Mouse (Mus musculus) neural tube, embryonic 13.5 days (tissue): ENCODE results near the gene Zfpl1. TPM values are rescaled to one million over a fixed set of nuclear protein-coding genes. Genes with fewer than 3 reads are reported as not detected.
A peak's percentile ranks its signal among the peaks of the same experiment; 100 is the strongest.

ENCODE experiments used
- ATAC-seq: fragments of 200-750 bp; cut with Nextera tagmentation; 2 replicates; pipeline ENCODE4 v1.8.0; 2017; ENCODE audit warnings: low read depth, mild to moderate bottlenecking, moderate TSS enrichment, moderate library complexity
- H3K27ac ChIP-seq: fragments of 300-500 bp; sonication (generic); replicated peaks from 2 replicates; pipeline ENCODE4 v1.5.1; 2015; ENCODE audit warnings: moderate library complexity, mild to moderate bottlenecking, inconsistent platforms
- H3K27me3 ChIP-seq: fragments of 300-500 bp; sonication (generic); 2 replicates; pipeline ENCODE4 v1.6.1; 2015; ENCODE audit warnings: mild to moderate bottlenecking, inconsistent platforms
- H3K36me3 ChIP-seq: fragments of 300-500 bp; sonication (generic); 2 replicates; pipeline ENCODE4 v1.6.1; 2015; ENCODE audit warnings: mild to moderate bottlenecking, inconsistent platforms
- H3K4me1 ChIP-seq: fragments of 300-500 bp; sonication (generic); replicated peaks from 2 replicates; pipeline ENCODE4 v1.6.1; 2015; ENCODE audit warnings: inconsistent platforms
- H3K4me2 ChIP-seq: fragments of 300-500 bp; sonication (generic); 2 replicates; pipeline ENCODE4 v1.6.1; 2015; ENCODE audit warnings: inconsistent platforms, mild to moderate bottlenecking, moderate library complexity
- H3K4me3 ChIP-seq: fragments of 300-500 bp; sonication (generic); 2 replicates; pipeline ENCODE4 v1.5.1; 2015; ENCODE audit warnings: mild to moderate bottlenecking, inconsistent platforms
- H3K9ac ChIP-seq: fragments of 300-500 bp; sonication (generic); 2 replicates; pipeline ENCODE4 v1.6.1; 2015; ENCODE audit warnings: moderate library complexity, mild to moderate bottlenecking, inconsistent platforms
- H3K9me3 ChIP-seq: fragments of 300-500 bp; sonication (generic); 2 replicates; pipeline ENCODE4 v1.6.1; 2016; ENCODE audit warnings: inconsistent platforms
- WGBS: fragments of 180-500 bp; shearing (Covaris S2); methylation state at CpG from one replicate; pipeline ENCODE4 v1.1.7; 2015; 5-methylcytosine and 5-hydroxymethylcytosine counted together
- polyA plus RNA-seq: library from polyadenylated mRNA; unstranded; fragments of >200 nt; fragmentation: Nextera tagmentation; extraction: Ambion mirVana; gene quantifications from 2 replicates; pipeline ENCODE4 v1.2.1, GENCODE M21; 2015

Zfpl1 gene
- polyA plus RNA-seq, 1 experiment from 2014 or later: 85.7 TPM

DNA sequence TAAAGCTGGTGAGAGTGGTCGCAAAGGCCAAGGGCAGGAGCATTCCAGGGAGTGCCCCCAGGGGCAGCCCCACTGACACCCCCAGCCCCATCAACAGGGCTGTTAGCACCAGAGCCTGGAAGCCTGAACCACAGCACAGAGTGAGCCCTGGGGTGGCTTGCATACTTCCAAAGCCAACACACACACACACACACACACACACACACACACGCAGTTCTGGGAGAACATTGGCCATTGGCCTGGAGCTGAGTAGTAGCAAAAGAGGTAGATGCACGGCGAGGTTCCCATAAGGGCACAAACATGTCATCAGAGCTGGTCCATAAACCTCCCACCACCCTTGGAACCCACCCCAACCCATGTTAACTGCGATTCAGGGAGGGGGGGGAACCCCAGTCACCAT is 18.2 kb downstream of the Zfpl1 start:
- Histone ChIP-seq H3K27me3 (no peaks in the 10 kb centered on the region), H3K4me2 (peak overlapping the region; percentile 95), H3K4me3 (peak overlapping the region; percentile 59), H3K9ac (peak overlapping the region; percentile 86), H3K27ac (peak overlapping the region; percentile 95), H3K36me3 (peaks cover 34% of the 10 kb centered on the region), H3K4me1 (peaks cover 50% of the 10 kb centered on the region), H3K9me3 (no peaks in the 10 kb centered on the region)
- whole genome bisulfite sequencing: 26% methylated on average over 5 of the region's 5 CpGs
- peak; percentile 8; the same call in 1 of the 2 replicates for ATAC-seq

DNA sequence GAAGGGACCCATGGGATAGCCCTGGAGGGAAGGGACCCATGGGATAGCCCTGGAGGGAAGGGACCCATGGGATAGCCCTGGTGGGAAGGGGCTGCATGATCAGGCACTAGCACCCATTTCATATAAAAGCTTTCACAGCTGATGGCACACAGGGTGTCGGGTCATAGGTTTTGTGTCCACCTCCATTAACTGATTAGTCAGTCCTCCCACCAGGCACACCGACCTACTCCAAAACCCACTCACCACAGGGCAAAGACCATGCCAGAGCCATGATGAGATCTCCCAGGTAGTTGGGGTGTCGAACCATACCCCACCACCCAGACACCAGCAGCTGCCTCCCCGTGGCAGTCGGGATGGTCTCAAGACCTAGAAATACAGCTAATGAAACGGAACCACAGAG is 21.7 kb downstream of the Zfpl1 start:
- 0 out of 2 replicates have a peak overlapping the region, but pooled peaks have one; percentile 88 for H3K4me3 ChIP-seq

GRCm38 (mm10) chr19:6062418-6062817 is 22.3 kb downstream of the Zfpl1 start:
- no peaks in the 10 kb centered on the region for H3K27me3 ChIP-seq
- ATAC-seq: no peak

More for the DNA sequence above, 21.7 kb downstream of the Zfpl1 start:
- Histone ChIP-seq H3K36me3 (peaks cover 19% of the 10 kb centered on the region), H3K9ac (peak overlapping the region; percentile 97), H3K9me3 (no peaks in the 10 kb centered on the region), H3K27ac (no peak overlapping the region), H3K4me2 (peak overlapping the region; percentile 100), H3K4me1 (peaks cover 63% of the 10 kb centered on the region), H3K27me3 (no peaks in the 10 kb centered on the region)
- ATAC-seq: no peak
- WGBS: 93% methylated on average over 6 of the region's 6 CpGs

DNA sequence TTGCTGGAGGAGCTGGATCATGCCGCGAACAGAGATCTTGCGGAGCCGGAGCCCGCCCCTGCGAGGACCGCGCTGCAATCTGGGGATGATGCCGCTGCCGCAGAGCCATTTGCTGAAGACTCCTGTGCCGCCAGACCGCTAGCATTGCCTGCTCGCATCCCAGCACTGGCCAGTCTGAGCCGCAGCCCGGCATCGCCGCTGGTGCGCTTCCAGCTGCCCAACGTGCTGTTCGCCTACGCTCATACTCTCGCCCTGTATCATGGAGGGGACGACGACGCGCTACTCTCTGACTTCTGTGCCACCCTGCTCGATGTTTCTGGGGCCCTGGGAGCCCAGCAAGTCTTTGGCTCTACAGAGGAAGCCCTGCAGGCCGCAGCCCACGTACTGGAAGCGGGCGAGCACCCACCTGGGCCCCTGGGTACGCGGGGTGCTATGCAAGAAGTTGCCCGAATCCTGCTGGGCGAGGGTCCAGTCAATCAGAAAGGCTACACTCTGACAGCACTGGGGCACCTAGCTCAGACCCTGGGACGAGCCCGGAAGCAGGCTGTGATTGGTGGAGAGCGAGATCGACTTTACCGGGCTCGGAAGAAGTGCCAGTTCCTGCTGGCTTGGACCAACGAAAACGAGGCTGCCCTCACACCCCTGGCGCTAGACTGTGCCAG is 23.0 kb downstream of the Zfpl1 start:
- Histone ChIP-seq H3K9ac (peak overlapping the region; percentile 97), H3K4me2 (peak overlapping the region; percentile 100), H3K27me3 (no peaks in the 10 kb centered on the region), H3K36me3 (peaks cover 19% of the 10 kb centered on the region), H3K4me3 (peak overlapping the region; percentile 88), H3K9me3 (no peaks in the 10 kb centered on the region), H3K4me1 (peaks cover 55% of the 10 kb centered on the region), H3K27ac (peak overlapping the region; percentile 94)
- peak; percentile 2; the same call in 1 of the 2 replicates for ATAC-seq
- WGBS: 2% methylated on average over 44 of the region's 44 CpGs

More at GRCm38 (mm10) chr19:6062418-6062817, 22.3 kb downstream of the Zfpl1 start:
- Histone ChIP-seq H3K27ac (peak overlapping the region; percentile 94; the same call in 1 of the 2 replicates), H3K4me3 (peak overlapping the region; percentile 88), H3K36me3 (peaks cover 19% of the 10 kb centered on the region), H3K9me3 (no peaks in the 10 kb centered on the region), H3K4me1 (peaks cover 58% of the 10 kb centered on the region), H3K9ac (peak overlapping the region; percentile 97), H3K4me2 (peak overlapping the region; percentile 100)
- WGBS: 69% methylated on average over 5 of the region's 5 CpGs

DNA sequence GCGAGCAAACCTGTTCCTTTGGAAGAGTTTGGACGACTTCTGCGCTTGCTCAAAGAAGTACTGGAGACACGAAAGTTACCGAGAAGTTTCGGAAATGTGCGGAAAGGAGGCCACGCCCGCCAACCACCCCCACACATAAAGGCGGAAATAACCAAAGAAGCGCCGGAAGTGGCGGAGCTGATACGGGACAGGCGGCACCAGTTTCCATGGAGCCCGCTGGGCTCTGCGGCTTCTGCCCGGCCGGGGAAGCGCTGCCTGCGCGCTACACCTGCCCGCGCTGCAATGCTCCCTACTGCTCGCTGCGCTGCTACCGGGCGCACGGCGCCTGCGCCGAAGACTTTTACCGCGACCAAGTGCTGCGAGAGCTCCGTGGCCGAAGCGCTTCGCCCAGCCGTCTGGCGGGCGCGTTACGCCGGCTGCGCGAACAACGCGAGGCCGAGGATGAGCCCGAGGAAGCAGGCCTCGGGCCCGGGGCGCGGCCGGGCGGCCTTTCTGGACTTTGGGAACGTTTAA is 23.7 kb downstream of the Zfpl1 start, which contains the start of gene Znhit2:
Znhit2 (plus strand) TSS at position 172 of the 513 bp plus-strand sequence.
- H3K4me1 ChIP-seq: peaks cover 55% of the 10 kb centered on the region
- H3K9ac ChIP-seq: peak within 1 kb of the TSS; percentile 97
- peaks cover 19% of the 10 kb centered on the region for H3K36me3 ChIP-seq
- ATAC-seq: peak; percentile 70
- no peaks in the 10 kb centered on the region for H3K9me3 ChIP-seq
- peak within 1 kb of the TSS; percentile 100 for H3K4me2 ChIP-seq
- peak within 1 kb of the TSS; percentile 94 for H3K27ac ChIP-seq
- WGBS: under 1% methylated on average over 58 of the region's 58 CpGs
- peak within 1 kb of the TSS; percentile 88 for H3K4me3 ChIP-seq
- no peaks in the 10 kb centered on the region for H3K27me3 ChIP-seq

DNA sequence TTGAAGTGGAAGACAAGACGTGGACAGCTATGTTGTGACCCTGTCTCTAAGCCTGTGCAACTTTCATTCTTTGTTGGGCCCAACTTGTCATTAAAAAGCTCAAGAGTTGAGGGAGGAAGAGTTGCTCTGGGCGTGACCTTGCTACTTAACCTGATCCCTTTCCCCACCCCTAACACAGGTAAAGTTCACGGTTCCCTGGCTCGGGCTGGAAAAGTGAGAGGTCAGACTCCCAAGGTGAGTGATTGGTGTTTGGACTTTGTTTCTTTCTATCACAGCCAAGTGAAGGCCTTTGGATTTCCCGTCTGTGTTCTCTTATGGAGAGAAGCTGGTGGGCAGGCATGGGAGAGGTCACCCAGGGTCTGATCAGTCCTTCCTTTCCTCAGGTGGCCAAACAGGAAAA is 25.8 kb downstream of the Zfpl1 start:
- Histone ChIP-seq H3K9me3 (no peaks in the 10 kb centered on the region), H3K36me3 (peaks cover 39% of the 10 kb centered on the region), H3K4me2 (peak overlapping the region; percentile 86), H3K4me3 (peak overlapping the region; percentile 92), H3K9ac (peak overlapping the region; percentile 96; the same call in 1 of the 2 replicates), H3K4me1 (peaks cover 50% of the 10 kb centered on the region), H3K27ac (no peak overlapping the region), H3K27me3 (no peaks in the 10 kb centered on the region)
- ATAC-seq: no peak
- WGBS: 87% methylated on average over 5 of the region's 5 CpGs

DNA sequence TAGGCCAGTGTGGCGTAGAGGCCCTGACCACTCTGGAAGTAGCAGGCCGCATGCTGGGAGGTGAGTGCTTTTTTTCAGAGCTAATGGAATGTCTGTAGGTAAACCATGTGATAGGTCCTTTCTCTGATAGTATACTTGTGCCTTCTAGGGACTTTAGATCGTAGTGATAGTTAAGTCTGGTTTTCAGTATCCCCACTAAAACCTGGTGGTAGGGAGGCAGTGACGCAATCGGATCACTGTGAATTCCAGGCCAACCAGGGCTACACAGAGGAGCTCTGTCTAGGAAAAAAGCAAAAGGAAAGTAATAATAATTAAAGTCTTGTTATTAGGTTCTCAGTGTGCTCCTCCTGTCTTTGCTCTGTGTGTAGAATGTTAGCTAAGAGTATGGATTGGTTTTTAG is 26.2 kb downstream of the Zfpl1 start:
- 32% methylated on average over 5 of the region's 5 CpGs for WGBS
- peaks cover 47% of the 10 kb centered on the region for H3K4me1 ChIP-seq

DNA sequence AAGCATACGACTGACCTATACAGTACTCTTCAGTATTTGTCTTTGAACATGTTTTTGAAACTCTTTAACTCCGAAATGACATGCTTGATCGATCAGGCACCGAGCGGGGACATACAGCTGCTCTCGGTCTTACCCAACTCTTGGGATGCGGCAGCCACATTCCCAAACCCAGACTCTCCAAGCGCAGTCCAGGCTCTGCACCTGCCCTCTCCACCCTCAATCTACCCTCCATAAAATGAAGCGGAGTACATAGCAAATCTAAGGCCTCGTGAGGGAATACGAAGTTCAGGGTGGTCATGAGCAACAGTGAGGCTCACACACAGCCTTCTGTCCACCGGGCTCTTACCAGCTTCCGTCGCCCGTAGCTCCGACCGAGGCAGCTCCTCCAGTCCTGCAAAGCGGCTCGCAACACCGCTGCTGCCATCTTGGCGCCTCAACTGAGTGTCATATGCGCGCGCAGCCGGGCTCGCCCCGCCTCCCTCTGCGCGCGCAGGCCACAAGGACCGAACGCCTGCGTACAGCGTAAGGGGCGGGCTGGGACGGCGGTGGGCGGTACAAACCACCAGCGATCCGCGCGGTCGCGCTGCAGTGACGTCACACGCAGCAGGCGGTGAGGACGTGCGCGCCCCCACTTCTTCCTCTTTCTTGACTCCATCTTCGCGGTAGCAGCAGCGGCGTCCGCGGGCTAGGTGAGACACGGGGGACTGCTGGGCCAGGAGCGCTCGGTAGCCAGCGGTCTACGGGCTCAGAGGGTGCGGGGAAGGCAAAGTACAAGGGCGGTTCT is 27.3 kb downstream of the Zfpl1 start, which contains the start of the genes Mrpl49 and Fau:
Mrpl49 (minus strand) TSS at position 473 of the 784 bp plus-strand sequence.
Fau (plus strand) TSS at position 532 of the 784 bp plus-strand sequence.
- Histone ChIP-seq H3K4me1 (peaks cover 37% of the 10 kb centered on the region), H3K4me3 (peak within 1 kb of the TSS; percentile 92), H3K4me2 (peak within 1 kb of the TSS; percentile 87), H3K27ac (peak within 1 kb of the TSS; percentile 87), H3K9me3 (no peaks in the 10 kb centered on the region), H3K9ac (peak within 1 kb of the TSS; percentile 96), H3K27me3 (no peaks in the 10 kb centered on the region), H3K36me3 (peaks cover 49% of the 10 kb centered on the region)
- WGBS: under 1% methylated on average over 62 of the region's 63 CpGs
- ATAC-seq: peak; percentile 86

More for the DNA sequence above, 26.2 kb downstream of the Zfpl1 start:
- Histone ChIP-seq H3K27ac (peak overlapping the region; percentile 87; the same call in 1 of the 2 replicates), H3K9ac (peak overlapping the region; percentile 96), H3K27me3 (no peaks in the 10 kb centered on the region), H3K4me2 (peak overlapping the region; percentile 86), H3K36me3 (peaks cover 43% of the 10 kb centered on the region), H3K9me3 (no peaks in the 10 kb centered on the region), H3K4me3 (peak overlapping the region; percentile 92)
- no peak for ATAC-seq

DNA sequence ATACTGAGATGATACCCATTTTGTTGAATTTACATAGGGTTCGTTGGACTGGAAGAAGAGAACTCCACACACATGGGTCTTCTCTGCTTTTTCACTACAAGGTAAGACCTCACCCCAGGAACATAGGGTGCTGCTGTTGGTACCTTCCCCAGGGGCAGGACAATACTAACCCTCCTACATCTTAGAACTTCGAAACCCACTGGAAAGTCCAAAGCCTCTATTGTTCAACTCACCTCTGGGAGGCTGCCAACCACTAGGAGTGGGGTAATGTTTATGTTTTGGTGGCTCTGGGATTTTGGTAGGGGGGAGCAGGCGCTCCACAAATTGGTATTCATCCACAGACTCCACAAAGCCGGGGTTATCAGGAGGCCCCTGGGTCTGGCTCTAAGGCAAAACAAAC is 28.1 kb downstream of the Zfpl1 start:
- 64% methylated on average over 4 of the region's 4 CpGs for WGBS
- H3K4me2 ChIP-seq: peak overlapping the region; percentile 87
- H3K27ac ChIP-seq: no peak overlapping the region
- H3K9ac ChIP-seq: peak overlapping the region; percentile 96
- peak overlapping the region; percentile 92 for H3K4me3 ChIP-seq
- ATAC-seq: no peak
- no peaks in the 10 kb centered on the region for H3K9me3 ChIP-seq
- peaks cover 29% of the 10 kb centered on the region for H3K4me1 ChIP-seq
- peaks cover 57% of the 10 kb centered on the region for H3K36me3 ChIP-seq
- no peaks in the 10 kb centered on the region for H3K27me3 ChIP-seq

DNA sequence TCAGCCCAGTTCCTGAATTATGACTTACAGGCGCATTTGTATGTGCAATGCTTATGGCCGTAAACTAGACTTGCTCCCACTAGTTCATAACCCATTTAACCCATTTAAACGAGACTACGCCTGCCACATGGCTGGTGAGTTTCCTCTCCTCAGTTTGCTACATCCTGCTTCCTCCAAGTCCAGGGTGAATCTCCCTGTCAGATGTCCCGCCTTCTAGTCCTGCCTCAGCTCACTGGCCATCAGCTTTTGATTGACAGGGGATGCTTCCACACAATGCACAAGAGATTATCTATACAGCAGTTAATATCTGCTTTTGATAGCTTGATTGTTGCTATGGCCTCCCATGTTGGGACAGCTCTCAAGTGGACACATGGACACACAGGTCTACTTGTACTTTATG is 30.5 kb downstream of the Zfpl1 start:
- 92% methylated on average over 5 of the region's 5 CpGs for WGBS
- ATAC-seq: no peak

GRCm38 (mm10) chr19:6052516-6052915 is 32.2 kb downstream of the Zfpl1 start:
- H3K4me2 ChIP-seq: no peak overlapping the region
- 81% methylated on average over 7 of the region's 7 CpGs for WGBS
- peaks cover 25% of the 10 kb centered on the region for H3K4me1 ChIP-seq
- ATAC-seq: no peak
- no peak overlapping the region for H3K4me3 ChIP-seq
- peaks cover 80% of the 10 kb centered on the region for H3K36me3 ChIP-seq
- H3K9me3 ChIP-seq: no peaks in the 10 kb centered on the region
- H3K27me3 ChIP-seq: no peaks in the 10 kb centered on the region
- no peak overlapping the region for H3K27ac ChIP-seq
- H3K9ac ChIP-seq: 0 out of 2 replicates have a peak overlapping the region, but pooled peaks have one; percentile 22

More for the DNA sequence above, 30.5 kb downstream of the Zfpl1 start:
- H3K4me1 ChIP-seq: peaks cover 21% of the 10 kb centered on the region
- no peak overlapping the region for H3K4me2 ChIP-seq
- no peak overlapping the region for H3K4me3 ChIP-seq
- peaks cover 72% of the 10 kb centered on the region for H3K36me3 ChIP-seq
- no peak overlapping the region for H3K9ac ChIP-seq
- H3K27ac ChIP-seq: no peak overlapping the region
- H3K9me3 ChIP-seq: no peaks in the 10 kb centered on the region
- H3K27me3 ChIP-seq: no peaks in the 10 kb centered on the region
